Mouse (Mus musculus) thymus, postnatal 36 days (tissue): ENCODE measurements around the gene Lrrc8b.

Experiments used
- DNase-seq, 2 experiments: peaks; one replicate each; pipeline ENCODE4 v3.0.0; 2022; ENCODE audit warnings: mixed read lengths in 2 of 2

Lrrc8b gene

GRCm38 (mm10) chr5:105484891-105485290 is 69.3 kb downstream of the Lrrc8b start:
- no peak for DNase-seq

DNA sequence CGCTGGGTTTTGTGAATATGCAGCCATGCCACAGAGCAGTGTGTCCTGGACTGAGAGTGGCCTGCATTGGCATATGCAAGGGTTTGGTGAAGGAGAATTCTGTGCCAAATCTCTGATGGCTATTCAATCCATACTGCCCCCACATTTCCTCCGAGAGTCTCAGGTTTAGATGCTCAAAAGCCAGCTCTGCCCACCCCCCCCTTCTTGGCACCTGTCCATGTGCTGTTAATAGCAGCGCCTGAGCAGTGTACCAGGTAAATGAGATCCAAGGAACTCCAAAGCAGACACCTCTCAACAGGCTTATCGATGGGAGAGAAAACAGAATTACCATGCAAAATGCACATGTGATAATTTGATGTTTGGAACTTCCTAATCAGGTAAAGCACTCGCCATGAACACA is 74.6 kb downstream of the Lrrc8b start:
- DNase-seq = no peak

- DNase-seq = peak; percentile 27 to 50
These were observed 75.8 kb downstream of the Lrrc8b start for GRCm38 (mm10) chr5:105491389-105491788.

GRCm38 (mm10) chr5:105492367-105493246 is 77.0 kb downstream of the Lrrc8b start:
- DNase-seq = peak; percentile 66 to 69

DNA sequence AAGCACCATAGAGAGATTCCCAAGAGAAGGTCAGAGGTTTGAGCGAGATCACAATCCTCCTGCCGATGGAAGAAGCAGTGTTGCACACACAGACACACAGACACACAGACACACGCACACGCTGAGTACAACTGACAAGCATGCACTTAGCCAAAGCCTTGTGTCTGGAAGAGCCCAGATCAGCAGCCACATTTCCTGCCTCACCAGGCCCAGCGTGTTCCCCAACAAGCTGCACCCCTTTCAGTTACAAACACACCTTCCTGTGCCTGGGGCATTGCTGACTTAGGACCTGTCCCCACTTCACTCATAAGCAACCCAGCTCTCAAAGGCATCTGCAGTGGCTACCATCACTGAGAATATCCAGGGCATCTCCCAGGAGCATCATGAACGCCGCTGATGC is 77.8 kb downstream of the Lrrc8b start:
- peak; percentile 27 to 46 for DNase-seq

- DNase-seq = no peak
These were observed 78.8 kb downstream of the Lrrc8b start for GRCm38 (mm10) chr5:105494246-105494917.

DNA sequence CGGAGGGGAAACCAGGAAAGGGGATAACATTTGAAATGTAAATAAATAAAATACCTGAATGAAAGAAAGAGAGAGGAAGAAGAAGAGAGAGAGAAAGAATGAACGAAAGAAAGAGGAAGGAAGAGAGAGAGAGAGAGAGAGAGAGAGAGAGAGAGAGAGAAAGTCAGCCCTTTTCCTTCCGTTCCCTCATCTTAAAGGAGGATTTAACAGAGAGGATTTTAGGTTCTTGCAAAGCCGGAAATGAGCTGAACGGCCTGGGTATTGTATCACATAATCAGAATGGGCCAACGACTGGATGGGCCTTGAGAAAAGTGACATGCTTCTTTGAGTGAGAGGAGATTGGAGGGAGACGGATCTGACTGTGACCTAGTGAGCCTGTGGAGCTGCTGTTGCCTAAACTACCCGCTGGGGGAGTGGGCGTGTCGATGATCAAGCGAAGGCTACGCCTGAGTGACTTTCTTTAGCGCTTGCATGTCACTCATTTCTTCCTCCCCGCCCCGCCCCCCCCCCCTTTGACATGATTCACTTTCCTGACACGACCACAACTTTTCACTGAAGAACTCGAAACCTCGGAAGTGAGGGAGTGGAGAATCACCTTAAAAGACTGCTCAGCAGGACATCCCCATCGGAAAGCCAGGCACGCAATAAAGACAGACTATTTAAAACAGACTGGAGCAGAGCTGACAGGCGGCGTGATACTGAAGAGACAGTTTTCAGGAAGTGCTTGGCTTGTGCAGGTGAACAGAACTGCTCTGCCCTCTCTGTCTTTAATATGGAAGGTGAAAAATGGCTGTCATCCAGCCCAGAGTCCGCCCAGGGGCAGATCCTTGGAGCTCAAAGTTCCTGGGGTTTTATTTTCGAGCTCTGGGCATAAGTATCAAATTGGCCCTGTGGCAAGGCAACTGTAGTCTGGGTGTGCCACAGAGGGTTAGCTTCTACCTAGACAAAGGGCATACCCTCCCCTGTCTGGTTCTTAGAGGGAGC is 79.6 kb downstream of the Lrrc8b start:
- peak; percentile 92 to 93 for DNase-seq

GRCm38 (mm10) chr5:105496133-105496532 is 80.6 kb downstream of the Lrrc8b start:
- no peak for DNase-seq

DNA sequence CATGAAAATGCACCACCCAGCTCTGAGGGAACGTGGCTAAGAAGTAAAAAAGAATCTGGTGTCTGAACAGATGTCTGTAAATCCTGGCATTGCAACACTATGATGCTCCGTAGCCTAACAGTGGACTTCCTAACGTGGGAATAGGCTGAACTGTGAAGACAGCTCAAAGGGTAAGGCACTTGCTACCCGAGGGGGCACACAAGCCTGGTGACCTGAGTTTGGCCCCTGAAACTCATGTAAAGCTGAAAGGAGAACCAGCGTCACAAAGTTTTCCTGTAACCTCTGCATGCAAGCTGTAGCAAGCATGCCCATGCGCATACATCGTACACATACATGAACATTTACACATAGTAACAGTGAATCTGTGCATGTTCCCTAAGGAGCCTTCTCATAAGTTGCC is 81.0 kb downstream of the Lrrc8b start:
- no peak for DNase-seq

GRCm38 (mm10) chr5:105498429-105499000 is 82.9 kb downstream of the Lrrc8b start:
- peak; percentile 30 to 53 for DNase-seq

DNA sequence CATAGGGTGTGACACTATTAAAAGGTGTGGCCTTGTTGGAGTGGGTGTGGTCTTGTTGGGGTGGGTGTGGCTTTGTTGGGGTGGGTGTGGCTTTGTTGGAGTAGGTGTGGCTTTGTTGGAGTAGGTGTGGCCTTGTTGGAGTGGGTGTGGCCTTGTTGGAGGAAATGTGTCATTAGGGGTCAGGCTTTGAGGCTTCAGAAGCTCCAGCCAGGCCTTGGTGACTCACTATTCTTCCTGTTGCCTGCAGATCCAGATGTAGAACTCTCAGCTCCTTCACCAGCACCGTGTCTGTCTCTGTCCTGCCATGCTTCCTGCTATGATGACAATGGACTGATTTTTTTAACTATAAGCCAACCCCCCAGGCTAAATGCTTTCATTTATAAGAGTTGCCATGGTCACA is 83.8 kb downstream of the Lrrc8b start:
- DNase-seq = no peak

- DNase-seq = peak; percentile 64 to 65
These were observed 84.9 kb downstream of the Lrrc8b start for GRCm38 (mm10) chr5:105500132-105501121.

DNA sequence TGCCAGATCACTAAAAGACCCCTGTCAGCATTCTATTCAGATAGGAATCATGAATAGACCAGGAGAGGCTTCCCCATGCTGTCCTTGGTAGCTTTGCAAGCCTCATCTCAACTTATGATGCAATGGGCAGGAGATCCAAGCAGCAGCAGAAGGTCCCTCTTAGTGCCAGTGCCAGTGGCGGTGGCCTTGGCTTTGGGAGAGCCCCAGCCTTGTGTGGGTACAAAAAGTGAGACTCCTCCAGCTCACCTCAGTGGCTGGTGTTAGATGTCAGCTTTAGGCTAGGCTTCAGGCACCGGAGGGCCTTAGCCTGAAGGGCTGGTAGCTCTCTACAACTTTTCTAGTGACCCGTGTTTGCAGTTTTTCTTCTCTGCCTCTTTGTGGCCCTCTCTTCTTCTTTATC is 85.6 kb downstream of the Lrrc8b start:
- DNase-seq = no peak

DNA sequence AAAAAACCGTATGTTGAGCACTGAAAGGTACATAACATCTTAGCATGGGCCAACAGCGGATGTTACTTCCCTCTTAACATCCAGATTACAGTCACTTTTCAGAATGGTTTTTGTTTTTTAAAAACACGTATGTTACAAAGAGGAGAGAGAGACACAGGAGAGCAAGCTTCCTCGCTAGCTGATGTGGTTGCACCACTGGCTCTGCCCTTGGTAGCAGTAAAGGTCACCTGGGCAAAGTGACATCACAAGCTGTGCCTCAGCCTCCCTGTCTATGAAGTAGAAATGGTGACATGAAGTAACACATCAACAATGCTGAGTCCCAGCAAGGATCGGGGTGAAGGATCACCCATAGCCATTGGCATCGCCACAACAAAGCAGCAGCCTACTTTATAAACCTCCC is 93.2 kb downstream of the Lrrc8b start:
- DNase-seq = no peak

- no peak for DNase-seq
These were observed 96.7 kb downstream of the Lrrc8b start for GRCm38 (mm10) chr5:105512297-105512696.

GRCm38 (mm10) chr5:105515532-105515931 is 100.0 kb downstream of the Lrrc8b start:
- no peak for DNase-seq

- no peak for DNase-seq
These were observed 100.7 kb downstream of the Lrrc8b start for GRCm38 (mm10) chr5:105516290-105516689.

GRCm38 (mm10) chr5:105517992-105518625 is 102.5 kb downstream of the Lrrc8b start:
- DNase-seq = peak in 1 of 2 experiments; percentile 36

DNA sequence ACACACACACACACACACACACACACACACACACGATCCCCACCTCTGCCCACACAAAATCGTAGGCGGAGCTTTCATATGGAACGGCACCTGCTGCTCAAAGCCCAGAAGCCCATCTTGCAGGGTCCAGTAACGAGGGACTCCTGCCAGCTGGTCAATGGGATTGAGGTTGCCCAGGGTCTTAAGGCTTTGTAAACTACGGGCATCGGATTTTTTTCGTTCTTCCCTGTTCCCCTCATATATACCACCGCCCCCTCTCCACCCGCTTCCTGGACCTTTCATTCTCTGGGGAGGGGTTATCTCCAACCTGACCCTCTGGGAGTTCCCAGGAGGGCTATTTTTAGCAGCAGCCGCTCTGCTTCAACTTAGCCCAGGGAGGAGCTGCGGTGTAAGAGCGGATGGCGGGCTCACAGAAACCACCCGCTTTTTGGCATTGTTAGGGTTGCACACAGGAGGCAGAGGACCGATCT is 103.1 kb downstream of the Lrrc8b start:
- peak; percentile 64 to 70 for DNase-seq
